Mouse (Mus musculus): Measurements from ENCODE around the gene Tram1l1. TPM values are rescaled to one million over a fixed set of nuclear protein-coding genes. Genes with fewer than 3 reads are reported as not detected.

Gene Tram1l1
- polyA plus RNA-seq (2014; fragmentation: Illumina TruSeq; extraction: RNeasy Lipid Tissue Mini Kit (QIAGEN cat#74804); ENCODE audit: low read depth, low replicate concordance) = 0.82 TPM

DNA sequence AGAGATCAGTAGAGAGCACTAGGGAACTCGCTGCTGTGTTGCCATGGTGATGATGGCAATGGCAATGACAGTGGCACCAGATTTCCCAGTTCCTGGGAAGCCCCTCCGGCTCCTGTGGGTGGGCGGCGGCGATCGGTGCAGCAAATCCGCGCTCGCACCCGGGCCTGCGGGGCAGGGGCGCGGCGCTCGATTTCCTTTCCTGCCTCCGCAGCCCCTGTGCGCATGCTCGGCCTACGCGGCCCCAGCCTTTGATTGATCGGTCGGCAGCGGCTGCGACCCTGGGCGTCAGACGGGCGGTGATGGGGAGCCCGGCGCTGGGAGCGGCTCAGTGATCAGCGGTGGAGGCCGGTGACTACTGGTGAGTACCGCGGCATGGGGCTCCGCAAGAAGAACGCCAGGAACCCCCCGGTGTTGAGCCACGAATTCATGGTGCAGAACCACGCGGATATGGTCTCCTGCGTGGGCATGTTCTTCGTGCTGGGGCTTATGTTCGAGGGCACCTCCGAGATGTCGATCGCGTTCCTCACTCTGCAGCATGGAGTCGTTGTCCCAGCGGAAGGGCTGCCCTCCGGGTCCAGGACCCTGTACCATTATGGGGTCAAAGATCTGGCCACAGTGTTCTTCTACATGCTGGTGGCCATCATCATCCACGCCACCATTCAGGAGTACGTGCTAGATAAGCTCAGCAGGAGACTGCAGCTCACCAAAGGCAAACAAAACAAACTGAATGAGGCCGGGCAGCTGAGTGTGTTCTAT, at the start of gene Tram1l1:
Tram1l1 (plus strand) TSS at position 35 of the 756 bp plus-strand sequence.

Other genes starting within 250 kb of the Tram1l1 start
- gene 1700006A11Rik, start 105.2 kb downstream of the Tram1l1 start, polyA plus RNA-seq (2014; fragmentation: Illumina TruSeq; extraction: RNeasy Lipid Tissue Mini Kit (QIAGEN cat#74804); ENCODE audit: low read depth, low replicate concordance) = not detected